8 mouse cellular contexts compared by ENCODE assay signal in genomic region chr14:62855863-62856262, GRCm38 (mm10). TPM values are rescaled to one million over a fixed set of nuclear protein-coding genes. Genes with fewer than 3 reads are reported as not detected.
DNase-seq lines count a peak whose midpoint lies in the region; TF ChIP-seq lines count a peak whose summit lies in the region.
"Had no signal": no experiment of that assay in that cellular context is flagged by ENCODE, and none has a peak within 500 bp of the region (broad histone marks: within the 10 kb centered on the region; RNA-seq: fewer than 3 reads in every experiment).

No protein-coding gene starts in this region.

- peaks cover 2 to 11% of the 10 kb centered on the region in 2 experiments for H3K4me1 ChIP-seq in MEL (ENCODE audit: control insufficient read depth in 1 of 2, insufficient read depth in 2 of 2, low read length in 2 of 2)
- H3K4me1 ChIP-seq in brown adipose tissue, adult 24 weeks (ENCODE audit: control insufficient read depth, insufficient read depth, insufficient read length, low read length) = peaks cover 19% of the 10 kb centered on the region

- TF ChIP-seq POLR2A in MEL (IDR thresholded peaks at IDR 0.05; ENCODE audit: control insufficient read depth in 1 of 2, insufficient read depth in 1 of 2, low read depth in 1 of 2, low read length in 2 of 2, poor library complexity in 1 of 2) = no peak

- TF ChIP-seq CTCF in layer of hippocampus, adult 2 months (conservative IDR thresholded peaks at IDR 0.05) = no peak
- no peak for TF ChIP-seq CTCF in MEL (IDR thresholded peaks at IDR 0.05 in 2 of 3, conservative IDR thresholded peaks at IDR 0.05 in 1 of 3; ENCODE audit: control insufficient read depth in 1 of 3, insufficient read depth in 1 of 3, low read depth in 2 of 3, low read length in 3 of 3, poor library complexity in 1 of 3, severe bottlenecking in 1 of 3)

- H3K79me2 ChIP-seq in MEL (ENCODE audit: control insufficient read depth, insufficient read depth, low read length, poor library complexity) = no peaks in the 10 kb centered on the region

- H3K27me3 ChIP-seq in MEL (ENCODE audit: control insufficient read depth in 1 of 2, insufficient read depth in 2 of 2, low read length in 2 of 2) = no peaks in the 10 kb centered on the region
- H3K27me3 ChIP-seq: limb, embryonic 12.5 days had no signal

- no peaks in the 10 kb centered on the region for H3K9me3 ChIP-seq in MEL (replicated peaks; ENCODE audit: insufficient read depth, low read length)
- H3K9me3 ChIP-seq: limb, embryonic 12.5 days had no signal

- peak; percentile 88 for DNase-seq in heart, adult 11 months
- no peak for DNase-seq in heart, adult 8-10 months (ENCODE audit: low spot score)
- no peak for DNase-seq in layer of hippocampus, adult 2 months (ENCODE audit: low spot score in 2 of 2)
- DNase-seq in layer of hippocampus, postnatal 25 days (ENCODE audit: extremely low spot score in 1 of 2, low spot score in 1 of 2) = no peak
- no peak for DNase-seq in MEL (ENCODE audit: low read depth, low spot score)
- no peak for DNase-seq in yolk sac, embryonic 10.5 days (ENCODE audit: low spot score)

- no peak overlapping the region for H3K4me3 ChIP-seq in layer of hippocampus, adult 2 months
- no peak overlapping the region for H3K4me3 ChIP-seq in MEL (ENCODE audit: control insufficient read depth in 1 of 2, insufficient read depth in 1 of 2, low read depth in 2 of 2, low read length in 2 of 2)
- H3K4me3 ChIP-seq in brown adipose tissue, adult 24 weeks (ENCODE audit: insufficient read depth, low read depth, low read length) = no peak overlapping the region
- H3K4me3 ChIP-seq: limb, embryonic 12.5 days had no signal

- TF ChIP-seq EP300 in MEL (IDR thresholded peaks at IDR 0.05; ENCODE audit: low read depth in 1 of 2, low read length in 2 of 2) = 0 out of 4 replicates have a peak, but pooled peaks of 1 of the 2 experiments have one; percentile 5

- H3K36me3 ChIP-seq in MEL (ENCODE audit: control insufficient read depth in 1 of 2, insufficient read depth in 2 of 2, low read length in 2 of 2) = peaks cover 0 to 16% of the 10 kb centered on the region in 2 experiments; a peak in 2 of 4 replicates

- TF ChIP-seq RAD21 in MEL (IDR thresholded peaks at IDR 0.05; ENCODE audit: low read depth, low read length) = no peak

- H3K9ac ChIP-seq in MEL (ENCODE audit: control insufficient read depth, low read depth, low read length, poor library complexity, severe bottlenecking) = no peak overlapping the region
- H3K9ac ChIP-seq: limb, embryonic 12.5 days had no signal

- H3K27ac ChIP-seq in layer of hippocampus, adult 2 months = peak overlapping the region; percentile 43
- H3K27ac ChIP-seq in MEL (ENCODE audit: control insufficient read depth, low read depth, low read length) = no peak overlapping the region
- 0 out of 2 replicates have a peak overlapping the region, but pooled peaks have one; percentile 23 for H3K27ac ChIP-seq in brown adipose tissue, adult 24 weeks (replicated peaks; ENCODE audit: low read depth, low read length)
- H3K27ac ChIP-seq: limb, embryonic 12.5 days had no signal

TF ChIP-seq in MEL, 35 proteins besides CTCF, POLR2A, EP300 and RAD21:
- no peak for TF ChIP-seq KAT2A (conservative IDR thresholded peaks at IDR 0.05; ENCODE audit: low read depth, low read length)
- peak; percentile 35; the same call in 1 of the 2 replicates for TF ChIP-seq GATA1 (IDR thresholded peaks at IDR 0.05; ENCODE audit: low read depth, low read length)
TF ChIP-seq in MEL: peak in this region for 1.

RNA-seq across cellular contexts. Expression of gene Wdfy2, which starts 18.4 kb away (rescaled TPM):
- 1 to 10 TPM; 5.8 to 7.2 (median 6.1) TPM for total RNA-seq in heart, adult 8-10 months (2022)
- 10 to 100 TPM; 15.2 to 16.5 TPM for total RNA-seq in layer of hippocampus, adult 2 months (2021)
- total RNA-seq in layer of hippocampus, postnatal 25 days (2021) = 10 to 100 TPM; 14.1 to 16.5 TPM
- 2.7 and 3.3 TPM in 2 replicates for total RNA-seq in MEL (2012; rRNA removed)
- polyA plus RNA-seq in MEL (2012; ENCODE audit: insufficient read depth in 1 of 2, insufficient read length in 2 of 2, low read depth in 1 of 2, low replicate concordance in 2 of 2, missing spikeins in 1 of 2) = 1 to 10 TPM in 1 of 2 experiments, not detected in 1; 4.1 TPM
- polyA plus RNA-seq in brown adipose tissue, adult 24 weeks (2012; ENCODE audit: insufficient read depth, insufficient read length, missing spikeins) = 8.7 and 9.6 TPM in 2 replicates
